Mouse (Mus musculus): Measurements from ENCODE around the gene Ifi203. TPM values are rescaled to one million over a fixed set of nuclear protein-coding genes. Genes with fewer than 3 reads are reported as not detected.
"Not testable (repeated sequence)": the region's sequence is repeated elsewhere in the genome, so short reads cannot be mapped to it uniquely, and the experiment has no call there.

The Ifi203 gene
- total and polyA plus RNA-seq, 3 experiments: 0.38 TPM; not detected in 2

DNA sequence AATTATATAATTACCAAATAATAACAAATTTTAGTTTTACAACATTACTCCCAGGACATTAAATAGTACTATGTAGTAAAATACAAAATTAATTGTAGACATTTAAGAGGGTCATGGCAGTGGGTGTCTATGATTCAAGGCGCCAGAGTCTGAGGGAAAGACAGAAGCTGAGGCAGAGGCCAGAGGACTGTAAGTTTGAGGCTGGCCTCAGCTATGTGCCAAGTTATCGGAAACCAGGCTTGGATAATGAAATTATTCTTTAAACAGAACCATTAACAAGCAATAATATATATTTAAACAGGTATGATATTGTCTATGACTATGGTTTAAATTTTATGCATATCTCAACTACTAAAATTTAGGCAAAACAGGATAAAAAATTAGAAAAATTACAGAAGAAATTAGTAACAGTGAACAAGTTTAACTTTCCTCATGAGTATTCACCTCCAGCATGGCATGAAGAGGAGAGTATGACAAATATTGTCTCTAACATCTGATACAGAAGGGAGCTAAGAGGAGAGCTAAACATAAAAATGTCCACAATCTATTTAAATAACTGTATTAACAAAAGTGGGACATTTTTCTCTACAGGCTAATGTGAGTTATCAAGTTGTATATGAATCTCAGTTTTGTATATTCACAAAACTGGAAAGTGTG lies 30.5 kb downstream of the Ifi203 start:
- Histone ChIP-seq H3K36me3 (replicated peaks) (no peaks in the 10 kb centered on the region), H3K9me3 (replicated peaks) (peaks cover 4% of the 10 kb centered on the region; the same call in 1 of the 2 replicates), H3K4me3 (ENCODE audit: low read depth, low read length) (no peak overlapping the region), H3K27me3 (ENCODE audit: insufficient read depth, low read length) (no peaks in the 10 kb centered on the region), H3K4me1 (ENCODE audit: insufficient read depth, low read depth, low read length) (no peaks in the 10 kb centered on the region)
- ATAC-seq (ENCODE audit: extremely low read depth, insufficient number of reproducible peaks, low FRiP score, poor library complexity, severe bottlenecking) (no peak), DNase-seq (ENCODE audit: low spot score) (no peak)
- TF ChIP-seq GATA1 (IDR thresholded peaks at IDR 0.05; ENCODE audit: borderline replicate concordance, low read length): no peak
- TF ChIP-seq GATA2 (IDR thresholded peaks at IDR 0.05; ENCODE audit: borderline replicate concordance, low read depth, low read length): no peak
- TF ChIP-seq CTCF (IDR thresholded peaks at IDR 0.05; ENCODE audit: low read depth, low read length): no peak
- no peak for TF ChIP-seq POLR2AphosphoS5 (IDR thresholded peaks at IDR 0.05; ENCODE audit: insufficient replicate concordance, low read depth, low read length)
- no peak for TF ChIP-seq TAL1 (conservative IDR thresholded peaks at IDR 0.05; ENCODE audit: low read depth, low read length)

DNA sequence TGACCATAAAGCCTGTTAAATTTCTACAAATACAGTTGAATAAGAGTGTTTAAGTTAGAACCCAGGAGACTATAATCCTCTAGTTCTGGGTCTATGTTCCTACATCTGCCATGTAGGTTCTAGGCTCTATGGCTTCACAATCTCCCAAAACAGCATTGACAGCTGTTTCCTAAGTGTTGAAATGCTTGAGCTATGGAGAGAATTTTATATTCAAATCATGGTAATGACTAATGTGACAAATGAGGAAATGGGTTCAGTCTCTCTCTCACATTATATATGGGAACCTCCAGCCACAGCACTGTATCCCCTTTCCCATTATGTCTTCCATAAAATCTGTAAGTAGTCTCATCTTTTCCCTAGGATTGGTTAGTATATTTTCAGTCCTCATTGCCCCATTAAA lies 34.1 kb downstream of the Ifi203 start:
- H3K4me3 ChIP-seq (ENCODE audit: low read depth, low read length); H3K9me3 ChIP-seq (replicated peaks); H3K27me3 ChIP-seq (ENCODE audit: insufficient read depth, low read length); H3K36me3 ChIP-seq (replicated peaks); H3K4me1 ChIP-seq (ENCODE audit: insufficient read depth, low read depth, low read length); ATAC-seq (ENCODE audit: extremely low read depth, insufficient number of reproducible peaks, low FRiP score, poor library complexity, severe bottlenecking); DNase-seq (ENCODE audit: low spot score): not testable (repeated sequence)

DNA sequence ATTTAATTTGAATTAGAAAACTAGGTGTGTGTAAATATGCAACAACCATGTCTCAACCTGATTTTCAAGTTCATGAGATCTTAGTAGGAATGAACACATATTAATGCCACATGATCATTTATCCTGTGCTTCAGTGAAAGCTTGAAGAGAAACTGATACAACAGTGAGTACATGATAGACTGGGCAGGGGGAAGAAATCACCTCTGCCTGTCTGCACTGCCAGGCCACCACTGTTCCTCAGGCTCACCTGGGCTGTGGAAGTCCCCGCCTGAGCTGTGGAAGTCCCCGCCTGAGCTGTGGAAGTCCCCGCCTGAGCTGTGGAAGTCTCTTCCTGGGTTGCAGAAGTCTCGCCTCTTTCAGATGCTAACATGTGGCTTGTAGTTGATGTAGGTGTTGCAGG lies 36.6 kb downstream of the Ifi203 start:
- not testable (repeated sequence) for H3K4me3 ChIP-seq (ENCODE audit: low read depth, low read length); H3K4me1 ChIP-seq (ENCODE audit: insufficient read depth, low read depth, low read length); DNase-seq (ENCODE audit: low spot score); H3K36me3 ChIP-seq (replicated peaks); ATAC-seq (ENCODE audit: extremely low read depth, insufficient number of reproducible peaks, low FRiP score, poor library complexity, severe bottlenecking); H3K9me3 ChIP-seq (replicated peaks); H3K27me3 ChIP-seq (ENCODE audit: insufficient read depth, low read length)

DNA sequence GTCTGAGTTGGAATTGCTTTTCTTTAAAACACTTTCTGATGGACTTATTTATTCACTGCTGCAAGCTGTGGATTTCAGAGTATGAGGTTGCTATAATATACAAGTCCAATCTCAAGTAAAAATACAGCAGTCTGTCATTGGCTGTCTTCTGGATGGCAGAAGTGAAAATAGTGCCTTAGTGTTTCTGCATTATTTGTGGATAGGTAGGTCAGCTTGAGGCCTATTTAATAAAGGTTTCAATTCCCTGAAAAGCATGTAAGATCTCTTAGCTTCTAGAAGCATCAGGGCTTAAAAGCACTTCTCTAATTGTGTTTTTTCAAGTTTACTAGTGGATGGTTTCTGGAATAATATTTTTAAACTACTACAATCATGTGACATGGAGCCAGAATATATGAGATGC lies 52.7 kb downstream of the Ifi203 start:
- not testable (repeated sequence) for H3K4me1 ChIP-seq (ENCODE audit: insufficient read depth, low read depth, low read length); H3K36me3 ChIP-seq (replicated peaks); DNase-seq (ENCODE audit: low spot score); H3K9me3 ChIP-seq (replicated peaks); H3K4me3 ChIP-seq (ENCODE audit: low read depth, low read length); ATAC-seq (ENCODE audit: extremely low read depth, insufficient number of reproducible peaks, low FRiP score, poor library complexity, severe bottlenecking); H3K27me3 ChIP-seq (ENCODE audit: insufficient read depth, low read length)

DNA sequence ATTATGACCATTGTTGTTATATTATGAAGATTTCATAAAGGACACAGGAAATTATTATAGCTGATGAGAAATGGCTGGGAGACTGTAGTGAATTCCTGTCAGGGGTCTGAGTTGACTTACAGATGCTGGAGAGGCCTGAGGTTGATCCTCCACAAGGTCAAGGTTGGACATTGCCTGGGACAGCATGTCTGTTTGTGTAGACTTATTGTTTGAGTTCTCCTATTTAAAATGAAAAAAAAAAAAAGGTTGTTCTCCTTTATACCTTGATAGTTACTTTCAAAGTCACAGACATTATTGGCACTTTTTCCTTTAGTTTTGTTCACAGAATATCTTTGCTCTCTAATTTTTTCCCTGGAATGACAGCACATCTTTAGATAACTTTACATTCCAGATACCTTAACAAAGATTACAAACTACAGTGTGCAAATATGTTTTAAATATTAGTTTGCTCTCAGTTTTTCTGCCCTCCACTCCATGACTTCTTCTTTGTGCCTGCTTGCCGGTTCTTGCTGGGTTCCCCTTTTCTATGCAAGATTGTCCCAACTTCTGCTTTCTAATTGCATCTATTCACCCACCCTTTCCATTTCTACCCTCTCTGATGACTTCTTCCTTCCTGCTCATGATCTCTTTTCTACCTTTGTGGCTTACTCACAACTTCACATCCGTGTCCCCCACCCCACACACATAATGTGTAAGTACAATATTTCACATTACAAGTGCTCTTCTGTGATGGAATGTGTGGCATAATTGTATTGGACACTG lies 55.3 kb downstream of the Ifi203 start:
- ATAC-seq (ENCODE audit: extremely low read depth, insufficient number of reproducible peaks, low FRiP score, poor library complexity, severe bottlenecking); H3K9me3 ChIP-seq (replicated peaks); DNase-seq (ENCODE audit: low spot score); H3K4me3 ChIP-seq (ENCODE audit: low read depth, low read length); H3K36me3 ChIP-seq (replicated peaks); H3K4me1 ChIP-seq (ENCODE audit: insufficient read depth, low read depth, low read length); H3K27me3 ChIP-seq (ENCODE audit: insufficient read depth, low read length): not testable (repeated sequence)

DNA sequence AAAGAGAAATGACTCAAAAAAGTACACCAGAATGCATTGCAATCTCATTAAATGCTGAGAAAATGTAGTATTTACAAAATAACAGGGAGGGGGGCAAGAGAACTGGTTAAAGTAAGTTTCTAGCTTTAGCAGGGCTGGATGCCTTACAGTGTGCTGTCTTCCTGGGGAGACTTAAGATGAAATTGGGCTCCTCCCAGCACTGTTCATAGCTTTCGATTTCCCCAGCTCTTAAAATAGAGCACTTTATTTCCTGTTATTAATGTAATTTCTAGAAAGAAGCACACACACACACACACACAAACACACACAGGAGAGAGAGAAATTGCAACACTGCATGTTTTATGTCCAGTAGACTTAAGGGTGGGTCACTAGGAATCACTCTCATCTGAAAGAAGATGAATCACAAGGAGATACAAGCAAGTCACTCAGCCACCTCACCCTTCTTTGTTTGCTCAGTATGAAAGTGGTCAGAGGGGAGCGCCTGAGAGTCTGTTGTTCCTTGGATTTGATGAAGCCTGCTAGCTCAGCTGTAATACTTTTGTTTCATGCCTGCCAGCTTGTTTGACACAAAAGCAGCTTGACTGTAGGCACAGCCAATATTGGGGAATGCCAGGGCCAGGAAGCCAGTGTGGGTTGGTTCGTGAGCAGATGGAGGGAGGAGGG lies 62.3 kb downstream of the Ifi203 start:
- H3K9me3 ChIP-seq (replicated peaks); ATAC-seq (ENCODE audit: extremely low read depth, insufficient number of reproducible peaks, low FRiP score, poor library complexity, severe bottlenecking); H3K36me3 ChIP-seq (replicated peaks); DNase-seq (ENCODE audit: low spot score); H3K4me1 ChIP-seq (ENCODE audit: insufficient read depth, low read depth, low read length); H3K4me3 ChIP-seq (ENCODE audit: low read depth, low read length); H3K27me3 ChIP-seq (ENCODE audit: insufficient read depth, low read length): not testable (repeated sequence)

DNA sequence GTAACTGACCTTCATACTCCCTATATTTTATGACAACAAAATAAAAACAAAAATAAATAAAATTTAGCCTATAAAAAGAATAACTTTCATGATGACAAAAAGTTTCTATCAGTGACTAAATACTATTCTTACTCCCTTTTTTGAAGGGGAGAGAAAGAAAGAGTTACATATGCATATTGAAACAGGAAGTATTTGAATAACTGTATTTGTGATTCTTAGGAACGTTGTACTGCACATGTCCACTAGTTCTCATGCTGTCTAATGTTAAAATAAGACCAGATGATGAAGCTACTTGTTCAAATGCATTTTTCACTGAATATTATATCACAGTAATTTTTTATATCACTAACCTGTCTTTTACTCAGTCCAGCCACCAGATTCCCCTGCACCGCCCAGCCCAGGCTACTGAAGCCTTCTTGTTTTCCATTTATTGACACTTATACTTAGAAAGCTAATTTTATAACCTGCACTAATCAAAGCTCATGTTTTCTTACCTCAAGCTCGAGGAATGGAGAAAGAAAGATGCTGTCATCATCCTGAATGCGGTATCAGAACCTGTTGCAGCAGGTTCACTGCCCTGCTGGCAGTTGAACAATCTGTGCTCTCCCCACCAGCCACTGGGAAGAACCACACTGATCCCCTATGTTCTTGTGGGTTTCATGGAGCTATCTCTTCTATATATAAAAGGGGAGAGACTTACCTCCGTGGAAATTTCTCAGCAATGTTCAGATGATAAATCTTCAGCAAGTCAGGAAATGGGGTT lies 63.1 kb downstream of the Ifi203 start:
- ATAC-seq (ENCODE audit: extremely low read depth, insufficient number of reproducible peaks, low FRiP score, poor library complexity, severe bottlenecking); H3K9me3 ChIP-seq (replicated peaks); H3K4me1 ChIP-seq (ENCODE audit: insufficient read depth, low read depth, low read length); DNase-seq (ENCODE audit: low spot score); H3K4me3 ChIP-seq (ENCODE audit: low read depth, low read length); H3K36me3 ChIP-seq (replicated peaks); H3K27me3 ChIP-seq (ENCODE audit: insufficient read depth, low read length): not testable (repeated sequence)

DNA sequence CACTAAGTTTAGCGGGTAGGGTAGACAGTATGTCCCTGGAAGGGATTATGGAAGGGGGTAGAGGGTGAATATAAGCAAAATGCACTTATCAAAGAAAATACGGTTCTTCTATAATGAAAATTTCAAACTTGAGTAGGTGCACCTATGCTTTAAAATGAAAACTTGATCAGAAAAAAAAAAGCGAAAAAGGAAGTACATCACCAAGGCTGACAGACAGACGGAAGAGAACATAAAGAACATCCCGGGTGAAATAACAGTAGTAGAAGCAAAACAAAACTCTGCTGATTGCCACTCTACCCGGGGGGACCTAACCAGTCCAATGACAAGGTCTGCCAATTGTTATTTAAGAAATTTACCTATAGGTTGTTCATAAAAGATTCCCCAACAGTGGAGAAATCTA lies 64.2 kb downstream of the Ifi203 start:
- DNase-seq (ENCODE audit: low spot score); H3K4me1 ChIP-seq (ENCODE audit: insufficient read depth, low read depth, low read length); H3K27me3 ChIP-seq (ENCODE audit: insufficient read depth, low read length); H3K9me3 ChIP-seq (replicated peaks); ATAC-seq (ENCODE audit: extremely low read depth, insufficient number of reproducible peaks, low FRiP score, poor library complexity, severe bottlenecking); H3K36me3 ChIP-seq (replicated peaks); H3K4me3 ChIP-seq (ENCODE audit: low read depth, low read length): not testable (repeated sequence)

DNA sequence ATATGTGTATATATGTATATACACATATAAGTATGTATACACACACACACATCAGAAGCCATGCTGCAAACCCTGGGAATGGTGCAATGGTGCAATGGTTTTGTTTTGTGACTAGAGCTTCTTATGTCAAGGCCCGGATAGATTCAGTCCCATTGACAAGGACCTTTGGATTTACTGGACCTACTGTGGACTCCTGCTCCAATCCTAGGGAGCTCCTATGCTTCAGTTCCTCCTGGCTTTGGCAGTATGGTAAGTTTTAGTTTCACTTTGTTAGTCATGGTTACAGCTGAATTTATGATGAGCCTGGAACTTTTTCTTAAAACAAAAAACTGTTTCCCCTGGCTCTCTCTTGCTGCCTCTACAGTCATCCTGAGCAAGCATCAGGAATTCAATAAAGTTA lies 65.3 kb downstream of the Ifi203 start:
- H3K4me1 ChIP-seq (ENCODE audit: insufficient read depth, low read depth, low read length); ATAC-seq (ENCODE audit: extremely low read depth, insufficient number of reproducible peaks, low FRiP score, poor library complexity, severe bottlenecking); H3K27me3 ChIP-seq (ENCODE audit: insufficient read depth, low read length); DNase-seq (ENCODE audit: low spot score); H3K36me3 ChIP-seq (replicated peaks); H3K9me3 ChIP-seq (replicated peaks); H3K4me3 ChIP-seq (ENCODE audit: low read depth, low read length): not testable (repeated sequence)
